Mouse (Mus musculus): ENCODE results near the gene Nlrp3. TPM values are rescaled to one million over a fixed set of nuclear protein-coding genes. Genes with fewer than 3 reads are reported as not detected.

The Nlrp3 gene
- total RNA-seq, 2 experiments from 2014 or later, result 0.72 to 0.88 TPM

GRCm38 (mm10) chr11:59517441-59517840 is 23.9 kb upstream of the Nlrp3 start:
- Histone ChIP-seq H3K27ac (no peak overlapping the region), H3K4me3 (no peak overlapping the region)
- no peak for DNase-seq (ENCODE audit: extremely low spot score in 1 of 2, low spot score in 2 of 2)
- intact Hi-C loops (cut with DNase I), result no loop called here
- TF ChIP-seq CTCF (IDR thresholded peaks at IDR 0.05), result no peak

- intact Hi-C loops (cut with DNase I), result no loop called here
- H3K27ac ChIP-seq, result no peak overlapping the region
- H3K4me3 ChIP-seq, result no peak overlapping the region
- no peak for TF ChIP-seq CTCF (IDR thresholded peaks at IDR 0.05)
- no peak for DNase-seq (ENCODE audit: extremely low spot score in 1 of 2, low spot score in 2 of 2)
Measured at GRCm38 (mm10) chr11:59518226-59518625, 23.1 kb upstream of the Nlrp3 start.

- DNase-seq (ENCODE audit: extremely low spot score in 1 of 2, low spot score in 2 of 2), result no peak
Measured at GRCm38 (mm10) chr11:59519741-59520495, 21.4 kb upstream of the Nlrp3 start.

GRCm38 (mm10) chr11:59524150-59524549 is 17.2 kb upstream of the Nlrp3 start:
- no peak for DNase-seq (ENCODE audit: extremely low spot score in 1 of 2, low spot score in 2 of 2)
- intact Hi-C loops (cut with DNase I), result loop anchor here (10.0 kb wide), 1 partner anchor 231 kb away; no protein-coding TSS in a partner anchor
- TF ChIP-seq CTCF (IDR thresholded peaks at IDR 0.05), result peak; percentile 9
- H3K4me3 ChIP-seq, result no peak overlapping the region
- no peak overlapping the region for H3K27ac ChIP-seq

More at GRCm38 (mm10) chr11:59519741-59520495, 21.4 kb upstream of the Nlrp3 start:
- intact Hi-C loops (cut with DNase I), result loop anchor here (10.0 kb wide), 1 partner anchor 235 kb away; no protein-coding TSS in a partner anchor
- Histone ChIP-seq H3K4me3 (no peak overlapping the region), H3K27ac (no peak overlapping the region)
- TF ChIP-seq CTCF (IDR thresholded peaks at IDR 0.05), result no peak

- H3K27ac ChIP-seq, result no peak overlapping the region
- DNase-seq (ENCODE audit: extremely low spot score in 1 of 2, low spot score in 2 of 2), result peak; percentile 80 to 82
- TF ChIP-seq CTCF (IDR thresholded peaks at IDR 0.05), result peak; percentile 98
- intact Hi-C loops (cut with DNase I), result loop anchor here (1.0 to 10.0 kb wide), 3 partner anchors 44 to 230 kb away; no protein-coding TSS in a partner anchor
- H3K4me3 ChIP-seq, result no peak overlapping the region
Measured at GRCm38 (mm10) chr11:59525237-59525636, 16.1 kb upstream of the Nlrp3 start.

GRCm38 (mm10) chr11:59526472-59527080 is 14.8 kb upstream of the Nlrp3 start, which contains the start of gene Zkscan17:
TSS of gene Zkscan17 (minus strand) at chr11:59526751.
- H3K27ac ChIP-seq, result no peak within 1 kb of the TSS
- no peak within 1 kb of the TSS for H3K4me3 ChIP-seq
- no peak for DNase-seq (ENCODE audit: extremely low spot score in 1 of 2, low spot score in 2 of 2)
- TF ChIP-seq CTCF (IDR thresholded peaks at IDR 0.05), result peak; percentile 21
- intact Hi-C loops (cut with DNase I), result loop anchor here (2.0 to 10.0 kb wide), 2 partner anchors 16 to 228 kb away; no protein-coding TSS in a partner anchor

- no peak for DNase-seq (ENCODE audit: extremely low spot score in 1 of 2, low spot score in 2 of 2)
- Histone ChIP-seq H3K27ac (no peak overlapping the region), H3K4me3 (no peak overlapping the region)
- no peak for TF ChIP-seq CTCF (IDR thresholded peaks at IDR 0.05)
- intact Hi-C loops (cut with DNase I), result no loop called here
Measured at GRCm38 (mm10) chr11:59530221-59530620, 11.1 kb upstream of the Nlrp3 start.

GRCm38 (mm10) chr11:59530870-59531535 is 10.4 kb upstream of the Nlrp3 start:
- Histone ChIP-seq H3K27ac (no peak overlapping the region), H3K4me3 (no peak overlapping the region)
- no peak; the same call in 1 of the 2 replicates for TF ChIP-seq CTCF (IDR thresholded peaks at IDR 0.05)
- DNase-seq (ENCODE audit: extremely low spot score in 1 of 2, low spot score in 2 of 2), result peak in 1 of 2 experiments; percentile 40
- intact Hi-C loops (cut with DNase I), result no loop called here

- Histone ChIP-seq H3K4me3 (no peak overlapping the region), H3K27ac (no peak overlapping the region)
- no peak for TF ChIP-seq CTCF (IDR thresholded peaks at IDR 0.05)
- intact Hi-C loops (cut with DNase I), result no loop called here
- no peak for DNase-seq (ENCODE audit: extremely low spot score in 1 of 2, low spot score in 2 of 2)
Measured at GRCm38 (mm10) chr11:59531562-59531961, 9.8 kb upstream of the Nlrp3 start.

- TF ChIP-seq CTCF (IDR thresholded peaks at IDR 0.05), result peak; percentile 50
- H3K27ac ChIP-seq, result no peak overlapping the region
Measured at GRCm38 (mm10) chr11:59537218-59538130, 3.9 kb upstream of the Nlrp3 start.

GRCm38 (mm10) chr11:59538387-59538786 is 3.0 kb upstream of the Nlrp3 start:
- DNase-seq (ENCODE audit: extremely low spot score in 1 of 2, low spot score in 2 of 2), result peak; percentile 33 to 45
- peak; percentile 38 for TF ChIP-seq CTCF (IDR thresholded peaks at IDR 0.05)
- intact Hi-C loops (cut with DNase I), result no loop called here
- H3K27ac ChIP-seq, result no peak overlapping the region
- no peak overlapping the region for H3K4me3 ChIP-seq

More at GRCm38 (mm10) chr11:59537218-59538130, 3.9 kb upstream of the Nlrp3 start:
- intact Hi-C loops (cut with DNase I), result no loop called here
- H3K4me3 ChIP-seq, result no peak overlapping the region
- no peak for DNase-seq (ENCODE audit: extremely low spot score in 1 of 2, low spot score in 2 of 2)

Data from left cerebral cortex, adult 2 months (tissue).